Comparison of ENCODE assay signal across 8 mouse cellular contexts in genomic region chr2:78049248-78049874, GRCm38 (mm10).
DNase-seq lines count a peak whose midpoint lies in the region; ATAC-seq lines count a peak whose summit lies in the region.

No protein-coding gene starts in this region.

- no peak overlapping the region for H3K9ac ChIP-seq in embryonic facial prominence, embryonic 14.5 days (ENCODE audit: low read depth, low read length)
- H3K9ac ChIP-seq in limb, embryonic 11.5 days (ENCODE audit: low read length) = no peak overlapping the region
- H3K9ac ChIP-seq in midbrain, embryonic 12.5 days (replicated peaks) = no peak overlapping the region

- no peak overlapping the region for H3K27ac ChIP-seq in embryonic facial prominence, embryonic 14.5 days (replicated peaks; ENCODE audit: low read depth, low read length)
- H3K27ac ChIP-seq in limb, embryonic 11.5 days (replicated peaks; ENCODE audit: low read depth, low read length) = no peak overlapping the region
- no peak overlapping the region for H3K27ac ChIP-seq in midbrain, embryonic 12.5 days (replicated peaks)

- H3K27me3 ChIP-seq in embryonic facial prominence, embryonic 14.5 days (replicated peaks; ENCODE audit: control insufficient read depth, insufficient read depth, low read length) = peaks cover 4% of the 10 kb centered on the region; the same call in 1 of the 2 replicates
- no peaks in the 10 kb centered on the region for H3K27me3 ChIP-seq in limb, embryonic 11.5 days (ENCODE audit: control insufficient read depth, insufficient read depth, low read length)
- H3K27me3 ChIP-seq in midbrain, embryonic 12.5 days = 0 out of 2 replicates have a peak, but pooled peaks cover 6% of the 10 kb centered on the region

- peak overlapping the region; percentile 45 for H3K4me2 ChIP-seq in embryonic facial prominence, embryonic 14.5 days (ENCODE audit: low read depth, low read length)
- H3K4me2 ChIP-seq in limb, embryonic 11.5 days (ENCODE audit: low read depth, severe bottlenecking) = no peak overlapping the region; the same call in 1 of the 2 replicates
- peak overlapping the region; percentile 47 for H3K4me2 ChIP-seq in midbrain, embryonic 12.5 days (replicated peaks)

- peak; percentile 62 for ATAC-seq in embryonic facial prominence, embryonic 14.5 days (ENCODE audit: low read depth)
- 0 out of 2 replicates have a peak, but pooled peaks have one; percentile 44 for ATAC-seq in limb, embryonic 11.5 days (ENCODE audit: insufficient number of reproducible peaks, low FRiP score, low TSS enrichment, low read depth)
- peak; percentile 78 for ATAC-seq in midbrain, embryonic 12.5 days (ENCODE audit: low FRiP score, low read depth)

- no peaks in the 10 kb centered on the region for H3K36me3 ChIP-seq in embryonic facial prominence, embryonic 14.5 days (ENCODE audit: control insufficient read depth, insufficient read depth, low read length)
- H3K36me3 ChIP-seq in limb, embryonic 11.5 days (ENCODE audit: control insufficient read depth, insufficient read depth, low read length) = no peaks in the 10 kb centered on the region
- no peaks in the 10 kb centered on the region for H3K36me3 ChIP-seq in midbrain, embryonic 12.5 days

- WGBS in embryonic facial prominence, embryonic 14.5 days = 21% methylated on average over 8 of the region's 8 CpGs
- WGBS in limb, embryonic 11.5 days = 24% methylated on average over 8 of the region's 8 CpGs
- WGBS in midbrain, embryonic 12.5 days = 24% methylated on average over 8 of the region's 8 CpGs

- no peaks in the 10 kb centered on the region for H3K9me3 ChIP-seq in embryonic facial prominence, embryonic 14.5 days (ENCODE audit: control insufficient read depth, low read length)
- H3K9me3 ChIP-seq in limb, embryonic 11.5 days (ENCODE audit: control insufficient read depth, low read length) = no peaks in the 10 kb centered on the region
- no peaks in the 10 kb centered on the region for H3K9me3 ChIP-seq in midbrain, embryonic 12.5 days

- peak; percentile 29 for DNase-seq in 3134 (ENCODE audit: extremely low read depth, insufficient read length, low spot score)
- peak; percentile 55 to 67 for DNase-seq in adrenal gland, postnatal 4 days (ENCODE audit: low spot score in 2 of 2)
- peak; percentile 89 for DNase-seq in embryonic facial prominence, embryonic 14.5 days (ENCODE audit: low spot score)
- peak; percentile 69 for DNase-seq in heart, adult 8-10 months (ENCODE audit: low spot score)
- DNase-seq in kidney, adult 8-10 months = peak; percentile 61 to 83
- peak; percentile 85 for DNase-seq in limb, embryonic 11.5 days (ENCODE audit: low spot score)
- peak; percentile 2 for DNase-seq in spleen, adult 12 weeks (ENCODE audit: low spot score)

- peak overlapping the region; percentile 13; the same call in 1 of the 2 replicates for H3K4me3 ChIP-seq in embryonic facial prominence, embryonic 14.5 days (ENCODE audit: low read depth, low read length)
- no peak overlapping the region for H3K4me3 ChIP-seq in limb, embryonic 11.5 days (ENCODE audit: low read depth, low read length)
- H3K4me3 ChIP-seq in midbrain, embryonic 12.5 days = peak overlapping the region; percentile 18; the same call in 1 of the 2 replicates

- peaks cover 6% of the 10 kb centered on the region; the same call in 1 of the 2 replicates for H3K4me1 ChIP-seq in embryonic facial prominence, embryonic 14.5 days (ENCODE audit: control insufficient read depth, insufficient read depth, low read length)
- no peaks in the 10 kb centered on the region for H3K4me1 ChIP-seq in limb, embryonic 11.5 days (ENCODE audit: control insufficient read depth, insufficient read depth, low read length)
- H3K4me1 ChIP-seq in midbrain, embryonic 12.5 days = peaks cover 11% of the 10 kb centered on the region

Comparison
In these comparisons a context has a peak if more than half of its experiments do, and no peak if none do; other contexts are left out.
1. DNase-seq: peak in every context shown above with its lines; median percentile 89 in embryonic facial prominence, embryonic 14.5 days; 85 in limb, embryonic 11.5 days; 72 in kidney, adult 8-10 months; 69 in heart, adult 8-10 months; 61 in adrenal gland, postnatal 4 days; 29 in 3134; 2 in spleen, adult 12 weeks.